Mouse (Mus musculus) adrenal gland, postnatal 36 days (tissue): ENCODE results near the gene Rnf26. TPM values are rescaled to one million over a fixed set of nuclear protein-coding genes. Genes with fewer than 3 reads are reported as not detected.
A peak's percentile ranks its signal among the peaks of the same experiment; 100 is the strongest.

Experiments used
- DNase-seq, 2 experiments: peaks; one replicate each; pipeline ENCODE4 v3.0.0; 2021; ENCODE audit warnings: mixed read lengths in 1 of 2
- long read RNA-seq, 2 experiments: library from polyadenylated mRNA; stranded (forward); transcript quantifications; one replicate each; pipeline ENCODE4 v2.0.0; 2021; ENCODE audit warnings: borderline sequencing depth in 2 of 2
- total RNA-seq, 2 experiments: library from RNA; stranded (reverse); gene quantifications; 2 replicates each; pipeline ENCODE4 v1.2.3; 2021

The Rnf26 gene
- total RNA-seq: 10 to 100 TPM; 28.0 to 32.7 TPM
- long read RNA-seq, experiment 1, transcript Rnf26-201 (1 exons, 2,724 nt): major isoform, 41 of 41 reads
- long read RNA-seq, experiment 1, partial matches to known transcripts: 0 of 41 reads
- long read RNA-seq, experiment 1, other reads (novel, unspliced or antisense): 0 of 41 reads
- long read RNA-seq, experiment 2, transcript Rnf26-201 (1 exons, 2,724 nt): major isoform, 34 of 34 reads
- long read RNA-seq, experiment 2, partial matches to known transcripts: 0 of 34 reads
- long read RNA-seq, experiment 2, other reads (novel, unspliced or antisense): 0 of 34 reads

GRCm38 (mm10) chr9:44113105-44113789 is at the start of gene Rnf26, which contains the start of gene Gm49380:
Gene Rnf26 (minus strand): TSS chr9:44113517.
Gene Gm49380 (minus strand): TSS chr9:44113500.
- peak; percentile 94 to 95 for DNase-seq

- DNase-seq: no peak
Observed at GRCm38 (mm10) chr9:44159886-44160285, 46.6 kb upstream of the Rnf26 start.

GRCm38 (mm10) chr9:44147290-44147689 is 34.0 kb upstream of the Rnf26 start:
- peak in 1 of 2 experiments; percentile 37 for DNase-seq

GRCm38 (mm10) chr9:44144718-44145060 is 31.4 kb upstream of the Rnf26 start:
- DNase-seq: no peak

- peak in 1 of 2 experiments; percentile 48 for DNase-seq
Observed at GRCm38 (mm10) chr9:44144023-44144717, 30.9 kb upstream of the Rnf26 start.

GRCm38 (mm10) chr9:44143421-44143820 is 30.1 kb upstream of the Rnf26 start:
- DNase-seq: no peak

- no peak for DNase-seq
Observed at GRCm38 (mm10) chr9:44141951-44142350, 28.6 kb upstream of the Rnf26 start.

- no peak for DNase-seq
Observed at GRCm38 (mm10) chr9:44137846-44138245, 24.5 kb upstream of the Rnf26 start.

GRCm38 (mm10) chr9:44135731-44136411 is 22.6 kb upstream of the Rnf26 start:
- DNase-seq: no peak

- DNase-seq: peak; percentile 53 to 74
Observed at GRCm38 (mm10) chr9:44134851-44135730, 21.8 kb upstream of the Rnf26 start.

GRCm38 (mm10) chr9:44134101-44134850 is 21.0 kb upstream of the Rnf26 start, which contains the start of gene Mcam:
Gene Mcam (plus strand): TSS chr9:44134469.
- DNase-seq: peak; percentile 84 to 87

GRCm38 (mm10) chr9:44133287-44133686 is 20.0 kb upstream of the Rnf26 start:
- DNase-seq: peak in 1 of 2 experiments; percentile 15

- no peak for DNase-seq
Observed at GRCm38 (mm10) chr9:44132200-44132599, 18.9 kb upstream of the Rnf26 start.

- no peak for DNase-seq
Observed at GRCm38 (mm10) chr9:44131276-44131590, 17.9 kb upstream of the Rnf26 start.

GRCm38 (mm10) chr9:44130581-44131275 is 17.4 kb upstream of the Rnf26 start:
- peak in 1 of 2 experiments; percentile 47 for DNase-seq

GRCm38 (mm10) chr9:44130034-44130433 is 16.7 kb upstream of the Rnf26 start:
- DNase-seq: peak; percentile 77 to 86

GRCm38 (mm10) chr9:44129633-44130032 is 16.3 kb upstream of the Rnf26 start:
- DNase-seq: peak in 1 of 2 experiments; percentile 37

GRCm38 (mm10) chr9:44127351-44127801 is 14.1 kb upstream of the Rnf26 start:
- peak in 1 of 2 experiments; percentile 48 for DNase-seq

GRCm38 (mm10) chr9:44126746-44127145 is 13.4 kb upstream of the Rnf26 start:
- DNase-seq: no peak
